Mouse (Mus musculus) gastrocnemius, postnatal 4 days (tissue): ENCODE data around the gene Vcl. TPM values are rescaled to one million over a fixed set of nuclear protein-coding genes. Genes with fewer than 3 reads are reported as not detected.

Experiments used
- DNase-seq, 2 experiments: peaks; one replicate each; pipeline ENCODE4 v3.0.0; 2021 to 2022; ENCODE audit warnings: low spot score in 2 of 2, mixed read lengths in 2 of 2
- total RNA-seq, 2 experiments: library from RNA; stranded (reverse); gene quantifications; 2 replicates each; pipeline ENCODE4 v1.2.3; 2021

Gene Vcl
- total RNA-seq, 2 experiments from 2014 or later = 132 to 140 TPM

- DNase-seq = no peak
Measured at GRCm38 (mm10) chr14:20997548-20997947, 68.3 kb downstream of the Vcl start.

GRCm38 (mm10) chr14:20999617-21000016, 70.4 kb downstream of the Vcl start:
- no peak for DNase-seq

- no peak for DNase-seq
Measured at GRCm38 (mm10) chr14:21013800-21014334, 84.7 kb downstream of the Vcl start.

GRCm38 (mm10) chr14:21017871-21018270, 88.7 kb downstream of the Vcl start:
- DNase-seq = no peak

- no peak for DNase-seq
Measured at GRCm38 (mm10) chr14:21018977-21019376, 89.8 kb downstream of the Vcl start.

GRCm38 (mm10) chr14:21020435-21020834, 91.2 kb downstream of the Vcl start:
- DNase-seq = no peak

- DNase-seq = no peak
Measured at GRCm38 (mm10) chr14:21027542-21027941, 98.3 kb downstream of the Vcl start.

GRCm38 (mm10) chr14:21029025-21029659, 99.9 kb downstream of the Vcl start:
- no peak for DNase-seq

GRCm38 (mm10) chr14:21031783-21032511, 102.7 kb downstream of the Vcl start:
- peak in 1 of 2 experiments; percentile 34 for DNase-seq

GRCm38 (mm10) chr14:21034271-21034670, 105.1 kb downstream of the Vcl start:
- no peak for DNase-seq

- DNase-seq = no peak
Measured at GRCm38 (mm10) chr14:21034791-21035190, 105.6 kb downstream of the Vcl start.

GRCm38 (mm10) chr14:21039077-21039476, 109.9 kb downstream of the Vcl start:
- DNase-seq = no peak

- no peak for DNase-seq
Measured at GRCm38 (mm10) chr14:21039623-21040022, 110.4 kb downstream of the Vcl start.

- no peak for DNase-seq
Measured at GRCm38 (mm10) chr14:21047840-21048239, 118.6 kb downstream of the Vcl start.

GRCm38 (mm10) chr14:21048879-21049278, 119.7 kb downstream of the Vcl start:
- peak in 1 of 2 experiments; percentile 18 for DNase-seq

GRCm38 (mm10) chr14:21050734-21051133, 121.5 kb downstream of the Vcl start:
- no peak for DNase-seq

- no peak for DNase-seq
Measured at GRCm38 (mm10) chr14:21051380-21052111, 122.3 kb downstream of the Vcl start.

- DNase-seq = peak; percentile 89 to 92
Measured at GRCm38 (mm10) chr14:21052112-21052780, 123.0 kb downstream of the Vcl start, which contains the start of the genes Ap3m1 and Adk. TSS of gene Ap3m1 (minus strand) at chr14:21052508. TSS of gene Adk (plus strand) at chr14:21052574.

GRCm38 (mm10) chr14:21052781-21053130, 123.6 kb downstream of the Vcl start:
- peak; percentile 63 to 78 for DNase-seq

- DNase-seq = no peak
Measured at GRCm38 (mm10) chr14:21053151-21053550, 124.0 kb downstream of the Vcl start.

- DNase-seq = no peak
Measured at GRCm38 (mm10) chr14:21053586-21053985, 124.4 kb downstream of the Vcl start.
